Mouse (Mus musculus) heart, adult 2 months (tissue): ENCODE results near the gene Ankrd54. TPM values are rescaled to one million over a fixed set of nuclear protein-coding genes. Genes with fewer than 3 reads are reported as not detected.
"Not testable (repeated sequence)": the region's sequence is repeated elsewhere in the genome, so short reads cannot be mapped to it uniquely, and the experiment has no call there.

Experiments
- DNase-seq, 2 experiments: peaks; one replicate each; pipeline ENCODE4 v3.0.0; 2021
- H3K27ac ChIP-seq: fragments of 200-600 bp; 2 replicates; pipeline ENCODE4 v1.8.1; 2022
- H3K27me3 ChIP-seq: fragments of 200-500 bp; 2 replicates; pipeline ENCODE4 v1.6.1; 2012; ENCODE audit warnings: mild to moderate bottlenecking, low read length, inconsistent platforms, mixed read lengths; ENCODE audit not compliant: control insufficient read depth, insufficient read depth
- H3K36me3 ChIP-seq: fragments of 200-500 bp; 2 replicates; pipeline ENCODE4 v1.6.1; 2012; ENCODE audit warnings: low read length, inconsistent platforms; ENCODE audit not compliant: control insufficient read depth, insufficient read depth
- H3K4me1 ChIP-seq: fragments of 200-500 bp; 2 replicates; pipeline ENCODE4 v1.6.1; 2011; ENCODE audit warnings: low read length; ENCODE audit not compliant: control insufficient read depth, insufficient read depth
- H3K4me3 ChIP-seq: fragments of 200-600 bp; 2 replicates; pipeline ENCODE4 v1.8.1; 2022
- H3K79me2 ChIP-seq: fragments of 200-500 bp; replicated peaks from 2 replicates; pipeline ENCODE4 v1.6.1; 2012; ENCODE audit warnings: mild to moderate bottlenecking, inconsistent platforms, low read length, moderate library complexity, mixed read lengths; ENCODE audit not compliant: control insufficient read depth, insufficient read depth
- H3K9ac ChIP-seq: fragments of 200-500 bp; 2 replicates; pipeline ENCODE4 v1.6.1; 2012; ENCODE audit warnings: low read depth, mild to moderate bottlenecking, control low read depth, inconsistent platforms, low read length, mixed read lengths
- CTCF ChIP-seq: fragments of 200-600 bp; IDR thresholded peaks from 2 replicates; pipeline ENCODE4 v1.8.1; 2022; ENCODE audit warnings: antibody characterized with exemption, mild to moderate bottlenecking, moderate library complexity
- EP300 ChIP-seq: fragments of 200-500 bp; IDR thresholded peaks from 2 replicates; pipeline ENCODE4 v1.6.1; 2011; ENCODE audit warnings: low read depth, low read length, control low read depth; ENCODE audit not compliant: insufficient read depth
- POLR2A ChIP-seq: fragments of 200-500 bp; IDR thresholded peaks from 2 replicates; pipeline ENCODE4 v1.6.1; 2011; ENCODE audit warnings: mild to moderate bottlenecking, low read depth, low read length, control low read depth; ENCODE audit not compliant: insufficient read depth
- WGBS: fragments of 180-500 bp; shearing (Covaris S2); methylation state at CpG from one replicate; pipeline ENCODE4 v1.1.7; 2018; 5-methylcytosine and 5-hydroxymethylcytosine counted together
- intact Hi-C: fragments of 180-260 bp; cut with DNase I; formaldehyde crosslinking; loops from one replicate; pipeline ENCODE4 v1.15.1; 2025
- polyA plus RNA-seq: library from polyadenylated mRNA; depleted of rRNA; stranded (reverse); fragments of >200 nt; gene quantifications from 2 replicates; pipeline ENCODE4 v1.2.3, GENCODE M21; 2012
- total RNA-seq, 2 experiments: library from RNA; stranded (reverse); gene quantifications; 2 replicates each; pipeline ENCODE4 v1.2.3; 2021

Gene Ankrd54
- total and polyA plus RNA-seq, 3 experiments = 5.5 to 14.2 (median 8.5) TPM

DNA sequence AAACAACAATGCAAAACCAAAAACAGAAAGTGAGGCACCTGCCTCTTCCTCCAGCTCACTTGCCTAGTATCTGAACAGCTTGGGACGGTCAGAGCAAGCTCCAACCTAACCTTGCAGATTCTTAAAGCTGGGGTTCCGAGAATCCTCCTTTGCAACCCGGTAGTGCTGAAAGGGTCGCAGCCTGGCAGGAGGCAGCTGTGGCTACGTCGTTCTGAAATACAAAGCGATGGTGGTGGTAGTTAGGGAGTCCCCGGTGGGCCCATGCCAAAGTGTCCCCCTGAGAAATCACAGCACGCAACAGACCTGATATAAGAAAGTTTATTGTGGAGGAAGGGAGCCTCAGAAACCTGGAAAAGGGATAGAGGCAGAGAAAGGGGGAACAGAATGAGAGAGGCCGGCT, 24.4 kb downstream of the Ankrd54 start:
- intact Hi-C loops = loop anchor here (2.0 kb wide), 1 partner anchor 110 kb away; no protein-coding TSS in a partner anchor
- H3K4me3 ChIP-seq = no peak overlapping the region
- 73% methylated on average over 10 of the region's 10 CpGs for WGBS
- H3K79me2 ChIP-seq = no peaks in the 10 kb centered on the region
- H3K27ac ChIP-seq = no peak overlapping the region
- H3K36me3 ChIP-seq = no peaks in the 10 kb centered on the region
- no peak for DNase-seq
- H3K4me1 ChIP-seq = peaks cover 4% of the 10 kb centered on the region
- TF ChIP-seq CTCF = no peak
- no peak for TF ChIP-seq POLR2A
- no peak for TF ChIP-seq EP300
- peaks cover 14% of the 10 kb centered on the region for H3K27me3 ChIP-seq
- H3K9ac ChIP-seq = no peak overlapping the region

DNA sequence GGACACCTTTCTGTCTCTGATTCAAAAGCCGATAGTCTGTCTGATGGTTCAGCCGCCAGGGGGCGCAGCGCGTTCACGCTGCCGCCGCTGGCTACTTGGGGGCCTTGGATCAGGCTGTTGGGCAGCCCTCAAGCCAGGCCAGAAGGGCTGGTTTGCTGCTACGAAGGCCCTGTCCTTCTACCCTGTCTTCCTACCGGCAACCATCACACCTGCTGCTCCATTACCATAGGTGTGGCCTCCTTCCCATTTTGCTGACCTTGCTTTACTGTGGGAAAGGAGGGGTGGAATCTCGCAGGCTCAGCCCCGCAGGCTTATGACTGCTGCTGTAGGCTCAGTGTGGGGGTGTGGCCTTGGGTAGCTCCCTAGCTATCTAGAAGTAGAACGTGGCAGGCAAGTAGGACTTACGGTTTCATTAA, 24.8 kb downstream of the Ankrd54 start:
- H3K36me3 ChIP-seq = no peaks in the 10 kb centered on the region
- H3K4me3 ChIP-seq = no peak overlapping the region
- no peak overlapping the region for H3K27ac ChIP-seq
- intact Hi-C loops = loop anchor here (1.0 to 2.0 kb wide), 2 partner anchors 33 to 111 kb away; no protein-coding TSS in a partner anchor
- peaks cover 4% of the 10 kb centered on the region for H3K4me1 ChIP-seq
- peak; percentile 69 to 84 for DNase-seq
- peaks cover 13% of the 10 kb centered on the region for H3K27me3 ChIP-seq
- TF ChIP-seq EP300 = peak; percentile 38; the same call in 1 of the 2 replicates
- TF ChIP-seq POLR2A = no peak
- peak; percentile 93 for TF ChIP-seq CTCF
- H3K9ac ChIP-seq = peak overlapping the region; percentile 65
- no peaks in the 10 kb centered on the region for H3K79me2 ChIP-seq
- 5% methylated on average over 14 of the region's 14 CpGs for WGBS

DNA sequence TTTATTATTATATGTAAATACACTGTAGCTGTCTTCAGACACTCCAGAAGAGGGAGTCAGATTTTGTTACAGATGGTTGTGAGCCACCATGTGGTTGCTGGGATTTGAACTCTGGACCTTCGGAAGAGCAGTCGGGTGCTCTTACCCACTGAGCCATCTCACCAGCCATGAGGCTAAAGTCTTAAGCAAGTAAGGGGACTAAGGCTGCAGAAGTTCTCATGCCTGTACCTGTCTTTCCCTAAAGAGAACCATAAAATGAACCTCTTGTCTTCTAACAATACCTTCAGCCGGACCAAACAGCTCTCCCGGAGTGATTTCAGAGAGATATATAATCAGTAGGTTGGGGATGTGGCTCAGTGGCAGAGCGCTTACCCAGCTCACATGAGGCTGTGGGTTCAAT, 30.8 kb downstream of the Ankrd54 start:
- H3K27ac ChIP-seq, intact Hi-C loops, DNase-seq, H3K36me3 ChIP-seq, H3K4me1 ChIP-seq, H3K4me3 ChIP-seq, H3K9ac ChIP-seq, H3K79me2 ChIP-seq, H3K27me3 ChIP-seq: not testable (repeated sequence)
- 94% methylated on average over 5 of the region's 5 CpGs for WGBS

DNA sequence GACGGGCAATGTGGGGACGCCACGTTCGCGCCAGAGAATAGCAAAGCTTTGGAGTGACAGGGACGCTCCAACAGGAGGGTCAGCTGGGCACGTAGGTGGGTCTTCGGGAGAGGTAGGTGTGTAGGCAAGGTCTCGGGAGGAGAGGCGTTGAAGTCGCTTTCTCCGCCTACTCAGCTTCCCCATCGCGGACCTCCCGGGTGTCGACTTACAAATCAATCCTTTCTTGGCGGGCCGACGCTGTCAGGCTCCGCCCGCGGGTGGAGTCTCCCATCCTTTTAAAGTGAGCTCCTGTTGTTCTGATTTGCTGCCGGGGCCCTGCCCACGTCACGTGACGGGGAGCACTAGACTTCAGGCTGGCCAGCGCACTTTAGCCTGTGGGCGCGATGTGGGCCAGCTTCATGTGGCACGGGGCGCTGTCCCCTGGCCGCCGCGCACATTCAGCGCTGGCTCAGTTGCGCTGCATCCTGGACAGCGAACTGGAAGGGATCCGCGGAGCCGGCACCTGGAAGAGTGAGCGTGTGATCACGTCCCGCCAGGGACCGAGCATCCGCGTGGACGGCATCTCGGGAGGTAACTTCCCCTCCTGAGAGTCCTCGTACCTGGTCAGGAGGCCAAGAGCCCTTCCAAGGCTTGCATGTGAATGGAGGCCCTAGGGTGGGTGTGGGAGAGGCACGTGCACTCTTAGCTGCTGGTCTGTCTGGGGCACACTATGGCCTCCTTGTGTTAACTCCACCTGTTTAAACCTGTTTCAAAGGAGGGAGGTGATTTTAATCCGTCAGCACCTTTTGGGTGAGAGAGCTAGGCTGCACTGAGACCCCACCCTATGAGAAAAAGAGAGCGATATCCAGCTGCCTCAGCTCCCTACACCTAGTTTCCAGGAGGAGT, 31.9 kb downstream of the Ankrd54 start:
- Histone ChIP-seq H3K27ac (peak overlapping the region; percentile 99), H3K9ac (peak overlapping the region; percentile 74), H3K4me1 (peaks cover 3% of the 10 kb centered on the region), H3K4me3 (peak overlapping the region; percentile 66), H3K79me2 (no peaks in the 10 kb centered on the region), H3K36me3 (no peaks in the 10 kb centered on the region), H3K27me3 (no peaks in the 10 kb centered on the region)
- DNase-seq = peak; percentile 90 to 95
- 3% methylated on average over 52 of the region's 52 CpGs for WGBS
- TF ChIP-seq EP300 (no peak), CTCF (no peak), POLR2A (peak; percentile 81)
- intact Hi-C loops = no loop called here

DNA sequence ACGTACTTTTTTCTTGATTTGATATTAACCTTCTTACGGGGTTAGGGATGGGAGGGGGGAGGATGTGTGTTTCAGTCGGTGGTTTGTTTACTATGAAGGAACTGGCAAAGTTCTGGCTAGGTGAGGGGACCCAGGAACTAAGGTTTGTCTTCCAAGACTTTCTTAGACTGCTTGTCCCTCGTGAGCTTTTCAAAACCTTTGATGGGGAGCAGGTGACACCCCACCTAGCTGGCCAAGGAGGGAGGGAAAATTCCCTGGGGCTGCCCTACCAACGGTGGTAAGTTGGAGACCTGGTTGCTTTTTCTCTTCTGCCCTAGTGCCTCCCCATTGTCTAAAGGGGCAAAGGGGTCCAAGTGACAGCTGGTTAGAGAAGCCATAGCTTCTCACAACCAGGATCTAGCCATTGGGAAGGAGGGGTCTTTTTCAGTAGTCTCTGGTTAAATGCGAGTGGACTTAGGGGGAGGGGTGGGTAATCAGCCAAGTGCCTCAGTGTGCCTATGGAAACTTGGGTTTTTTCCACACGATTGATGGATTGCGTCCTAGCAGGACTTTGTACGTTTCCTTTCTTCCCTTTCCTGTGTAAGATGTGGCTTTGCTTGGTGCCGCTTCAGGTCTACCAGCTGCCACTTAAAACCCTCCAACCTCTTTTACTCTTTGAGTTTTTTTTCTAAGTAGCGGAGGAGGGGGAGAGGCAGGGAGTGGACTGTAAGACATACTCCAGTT, 33.0 kb downstream of the Ankrd54 start:
- Histone ChIP-seq H3K4me3 (peak overlapping the region; percentile 66), H3K79me2 (no peaks in the 10 kb centered on the region), H3K9ac (peak overlapping the region; percentile 57), H3K4me1 (peaks cover 3% of the 10 kb centered on the region), H3K27ac (peak overlapping the region; percentile 99), H3K36me3 (no peaks in the 10 kb centered on the region), H3K27me3 (no peaks in the 10 kb centered on the region)
- 3% methylated on average over 11 of the region's 11 CpGs for WGBS
- no peak for TF ChIP-seq POLR2A
- no peak for TF ChIP-seq CTCF
- TF ChIP-seq EP300 = no peak
- no peak for DNase-seq
- intact Hi-C loops = loop anchor here (2.0 to 5.0 kb wide), 2 partner anchors 33 to 117 kb away; partner anchors contain the start of genes Ankrd54 and Pdxp
